Mouse (Mus musculus): ENCODE results near the gene Gabrd.

DNA sequence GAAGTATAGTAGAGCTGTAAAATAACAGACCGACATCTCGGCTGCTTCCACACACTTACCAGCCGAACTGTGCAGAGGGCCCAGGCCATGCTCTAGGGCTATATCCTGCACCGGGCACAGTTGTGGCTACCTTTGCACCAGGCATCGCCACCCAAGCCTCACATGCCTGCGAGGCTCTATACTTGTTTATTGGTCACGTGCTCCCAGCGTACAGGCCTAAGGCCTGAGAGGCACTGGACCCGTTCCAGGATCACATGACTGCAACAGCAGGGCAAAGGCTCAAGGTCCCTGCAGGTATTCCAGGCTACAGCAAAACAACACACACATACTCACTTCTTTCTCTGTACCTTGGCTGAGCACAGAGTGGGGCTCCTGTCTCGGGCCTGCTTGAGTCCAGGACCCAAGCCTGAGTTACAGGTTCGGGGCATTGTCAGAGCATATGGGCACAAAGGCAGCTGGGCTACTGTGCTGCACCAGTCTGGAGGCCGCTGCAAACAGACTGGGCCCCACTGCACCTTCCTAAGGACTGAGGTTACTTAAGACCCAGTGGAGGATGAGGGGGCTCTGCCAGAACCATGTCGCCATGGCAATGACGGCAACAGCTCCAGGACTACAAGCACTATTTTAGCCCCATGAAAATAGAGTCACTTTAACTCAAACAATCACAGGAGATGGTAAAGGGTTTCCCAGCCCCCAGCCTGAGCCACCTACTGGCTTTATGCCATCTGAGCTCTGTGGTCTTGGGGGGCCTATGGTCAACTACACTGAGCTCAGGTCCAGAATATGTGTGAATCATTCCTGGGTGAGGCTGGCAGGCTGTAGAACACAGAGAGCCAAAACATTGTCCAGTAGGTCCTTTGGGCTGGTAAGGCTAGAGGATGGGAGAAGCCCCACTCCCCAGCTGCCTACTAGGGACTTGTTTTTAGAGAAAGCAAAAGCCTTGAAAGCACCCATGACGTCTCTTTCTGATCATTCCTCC, 26.9 kb downstream of the Gabrd start:
- TF ChIP-seq CTCF (IDR thresholded peaks at IDR 0.05) (no peak), EP300 (IDR thresholded peaks at IDR 0.05) (no peak)
